Mouse (Mus musculus): ENCODE data around the gene Ntn5.
A peak's percentile ranks its signal among the peaks of the same experiment; 100 is the strongest.
"Not testable (repeated sequence)": the region's sequence is repeated elsewhere in the genome, so short reads cannot be mapped to it uniquely, and the experiment has no call there.

Ntn5 gene

GRCm38 (mm10) chr7:45683396-45684050 lies at the start of gene Ntn5:
Gene Ntn5, plus strand, starts transcription at chr7:45684022.
- DNase-seq (ENCODE audit: low spot score), result no peak

GRCm38 (mm10) chr7:45634946-45635681 lies 48.7 kb upstream of the Ntn5 start:
- no peak for DNase-seq (ENCODE audit: low spot score)

GRCm38 (mm10) chr7:45635711-45636688 lies 47.8 kb upstream of the Ntn5 start:
- DNase-seq (ENCODE audit: low spot score), result no peak

GRCm38 (mm10) chr7:45637710-45638109 lies 46.1 kb upstream of the Ntn5 start:
- no peak for DNase-seq (ENCODE audit: low spot score)

GRCm38 (mm10) chr7:45638623-45639401 lies 45.0 kb upstream of the Ntn5 start:
- peak; percentile 99 for DNase-seq (ENCODE audit: low spot score)

GRCm38 (mm10) chr7:45639561-45640027 lies 44.2 kb upstream of the Ntn5 start, which contains the start of gene Mamstr:
Gene Mamstr, plus strand, starts transcription at chr7:45639977.
- DNase-seq (ENCODE audit: low spot score), result no peak

- DNase-seq (ENCODE audit: low spot score), result no peak
Measured at GRCm38 (mm10) chr7:45640191-45640957, 43.4 kb upstream of the Ntn5 start.

GRCm38 (mm10) chr7:45641391-45642040 lies 42.3 kb upstream of the Ntn5 start:
- no peak for DNase-seq (ENCODE audit: low spot score)

GRCm38 (mm10) chr7:45642083-45642482 lies 41.7 kb upstream of the Ntn5 start:
- no peak for DNase-seq (ENCODE audit: low spot score)

GRCm38 (mm10) chr7:45642503-45643255 lies 41.1 kb upstream of the Ntn5 start:
- DNase-seq (ENCODE audit: low spot score), result no peak

GRCm38 (mm10) chr7:45643441-45644178 lies 40.2 kb upstream of the Ntn5 start:
- DNase-seq (ENCODE audit: low spot score), result peak; percentile 99

- DNase-seq (ENCODE audit: low spot score), result peak; percentile 73
Measured at GRCm38 (mm10) chr7:45644183-45644582, 39.6 kb upstream of the Ntn5 start.

- DNase-seq (ENCODE audit: low spot score), result no peak
Measured at GRCm38 (mm10) chr7:45644872-45645590, 38.8 kb upstream of the Ntn5 start.

GRCm38 (mm10) chr7:45645591-45645971 lies 38.2 kb upstream of the Ntn5 start:
- no peak for DNase-seq (ENCODE audit: low spot score)

- DNase-seq (ENCODE audit: low spot score), result no peak
Measured at GRCm38 (mm10) chr7:45646671-45647070, 37.2 kb upstream of the Ntn5 start.

- DNase-seq (ENCODE audit: low spot score), result no peak
Measured at GRCm38 (mm10) chr7:45649351-45649750, 34.5 kb upstream of the Ntn5 start.

- not testable (repeated sequence) for DNase-seq (ENCODE audit: low spot score)
Measured at GRCm38 (mm10) chr7:45650484-45650883, 33.3 kb upstream of the Ntn5 start.

All from retina, embryonic 14.5 days (tissue).